Mouse (Mus musculus) monocyte, adult 2 months (primary cell): ENCODE measurements around the gene Tsfm.

Source experiments
- DNase-seq, 2 experiments: peaks; one replicate each; pipeline ENCODE4 v3.0.0; 2022; ENCODE audit warnings: low spot score in 2 of 2, low read depth in 1 of 2

Tsfm gene

GRCm38 (mm10) chr10:126988513-126989165 is 42.0 kb downstream of the Tsfm start:
- no peak for DNase-seq

DNA sequence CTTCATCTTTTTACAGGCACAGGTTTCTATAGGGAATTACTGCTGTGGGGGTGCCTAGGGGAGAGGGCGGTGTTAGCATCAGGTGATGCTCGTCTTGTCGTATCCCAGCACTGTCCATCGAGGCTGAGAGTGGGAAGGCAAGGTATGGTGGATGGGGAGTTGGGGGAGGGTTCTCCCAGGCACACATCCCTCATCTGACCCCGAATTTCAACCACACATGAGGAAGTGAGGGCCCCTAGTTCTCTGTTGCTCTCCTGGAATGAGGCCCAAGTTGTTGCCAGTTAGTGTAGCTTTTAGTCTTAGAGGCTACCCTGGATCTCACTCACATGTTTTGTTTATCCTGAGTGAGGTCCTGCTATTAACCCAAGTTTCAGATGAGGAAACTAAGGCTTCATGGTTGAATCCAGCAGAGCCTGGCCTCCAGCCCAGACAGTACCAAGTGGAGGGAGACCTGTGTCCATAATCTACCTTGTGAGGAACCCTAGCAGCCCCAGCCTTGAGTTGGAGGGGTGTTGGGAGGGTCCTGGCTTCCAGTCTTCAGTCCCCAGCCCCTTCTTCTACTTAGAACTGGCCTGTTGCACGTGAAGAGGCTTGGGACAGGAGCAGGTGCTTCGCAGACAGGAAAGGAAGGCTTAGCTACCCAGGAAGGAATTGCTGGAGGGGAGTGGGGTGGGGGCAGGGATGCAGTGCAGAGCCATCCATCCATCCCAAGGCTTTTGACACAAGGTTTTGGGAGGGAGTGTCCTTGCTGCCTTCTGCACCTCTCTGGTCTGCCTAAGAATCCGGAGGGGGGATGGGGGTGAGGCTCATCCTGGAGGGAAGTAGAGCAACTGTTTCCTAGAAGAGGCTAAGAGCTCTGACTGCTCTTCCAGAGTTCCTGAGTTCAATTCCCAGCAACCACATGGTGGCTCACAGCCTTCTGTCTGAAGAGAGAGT is 43.2 kb downstream of the Tsfm start:
- DNase-seq = no peak

DNA sequence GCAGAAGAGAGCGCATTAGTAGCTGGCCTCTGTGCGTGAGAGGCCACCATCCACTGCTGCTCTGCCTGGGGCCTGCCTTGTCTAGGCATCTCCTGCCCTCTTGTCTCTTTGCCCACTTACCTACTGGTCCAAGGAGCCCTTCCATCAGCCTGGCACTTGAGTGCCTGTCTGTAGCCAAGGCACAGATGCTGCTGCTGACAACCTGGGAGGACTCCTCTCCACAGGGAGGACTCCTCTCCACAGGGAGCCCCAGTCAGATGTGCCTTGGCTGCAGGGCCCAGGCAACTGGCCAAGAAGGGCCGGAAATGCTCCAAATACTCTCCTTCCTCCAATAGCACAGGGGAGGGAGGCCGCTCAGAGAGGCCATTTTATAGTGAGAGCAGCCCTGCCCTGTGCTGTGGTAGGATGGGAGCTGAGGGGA is 44.1 kb downstream of the Tsfm start:
- DNase-seq = no peak

GRCm38 (mm10) chr10:126985579-126985978 is 45.1 kb downstream of the Tsfm start:
- no peak for DNase-seq

GRCm38 (mm10) chr10:126985127-126985526 is 45.5 kb downstream of the Tsfm start:
- no peak for DNase-seq

DNA sequence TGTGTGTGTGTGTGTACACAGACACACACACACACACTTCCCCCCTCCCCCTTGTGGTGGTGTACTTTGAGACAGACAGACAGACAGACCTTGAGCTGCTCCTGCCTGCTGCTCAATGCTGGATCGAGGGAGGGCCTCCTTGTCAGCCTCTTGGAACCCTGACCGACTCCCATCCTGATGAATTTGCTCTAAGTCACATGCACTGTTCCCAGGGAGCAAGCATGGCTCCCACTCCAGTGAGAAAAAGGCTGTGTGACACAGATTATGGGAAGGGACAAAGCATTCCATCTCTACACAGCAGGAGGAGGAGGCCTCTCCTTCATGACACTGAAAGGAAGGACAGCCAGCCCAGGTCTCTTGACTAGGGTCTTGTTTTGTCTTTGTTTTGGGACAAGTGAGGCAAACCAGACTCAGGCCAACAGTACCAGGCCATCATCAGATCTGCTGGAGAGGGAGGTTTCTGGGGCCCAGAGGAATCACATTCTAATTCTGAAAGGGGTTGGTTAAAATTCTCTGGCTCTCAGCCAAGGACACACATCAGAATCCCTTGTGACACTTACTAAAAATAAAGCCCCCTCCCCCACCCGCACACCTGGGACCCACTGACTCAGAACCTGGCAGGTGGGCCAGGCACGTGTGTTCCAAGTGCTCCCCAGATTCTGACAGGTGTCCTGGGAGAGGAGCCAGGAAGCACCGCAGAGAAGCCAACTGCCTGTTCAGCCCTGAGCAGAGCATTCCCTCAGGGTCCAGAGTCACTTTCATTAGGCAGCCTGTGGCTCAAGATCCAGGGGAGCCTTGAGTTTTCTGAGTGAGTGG is 46.2 kb downstream of the Tsfm start:
- no peak for DNase-seq

DNA sequence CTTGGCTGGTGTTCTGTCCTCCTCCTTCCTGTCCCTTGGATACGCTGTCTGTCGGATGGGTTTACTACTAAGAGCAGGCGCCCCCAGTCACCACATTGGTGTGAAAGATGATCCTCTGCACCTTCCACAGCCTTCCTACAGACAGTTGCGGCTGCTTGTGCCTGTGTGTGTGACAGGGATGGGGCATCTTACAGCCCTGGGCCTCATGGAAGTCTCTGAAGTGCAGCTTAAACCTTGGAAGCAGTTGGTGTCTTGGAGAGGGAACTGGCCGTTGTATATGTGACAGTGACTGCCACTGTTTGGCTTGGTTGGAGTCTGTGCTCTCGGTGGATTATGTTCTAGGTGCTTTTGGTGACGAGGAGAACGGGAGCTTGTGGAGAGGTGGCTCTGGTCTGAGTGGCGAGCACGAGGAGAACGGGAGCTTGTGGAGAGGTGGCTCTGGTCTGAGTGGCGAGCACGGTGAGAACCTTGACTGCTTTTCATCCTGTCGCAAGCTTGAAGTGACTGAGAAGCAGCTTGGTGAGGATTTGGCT is 47.4 kb downstream of the Tsfm start:
- DNase-seq = no peak

- no peak for DNase-seq
Measured at GRCm38 (mm10) chr10:126981746-126982145, 48.9 kb downstream of the Tsfm start.

GRCm38 (mm10) chr10:126980933-126981530 is 49.6 kb downstream of the Tsfm start:
- DNase-seq = no peak

GRCm38 (mm10) chr10:126980221-126980932 is 50.3 kb downstream of the Tsfm start:
- DNase-seq = no peak

GRCm38 (mm10) chr10:126979636-126980151 is 50.9 kb downstream of the Tsfm start:
- no peak for DNase-seq

DNA sequence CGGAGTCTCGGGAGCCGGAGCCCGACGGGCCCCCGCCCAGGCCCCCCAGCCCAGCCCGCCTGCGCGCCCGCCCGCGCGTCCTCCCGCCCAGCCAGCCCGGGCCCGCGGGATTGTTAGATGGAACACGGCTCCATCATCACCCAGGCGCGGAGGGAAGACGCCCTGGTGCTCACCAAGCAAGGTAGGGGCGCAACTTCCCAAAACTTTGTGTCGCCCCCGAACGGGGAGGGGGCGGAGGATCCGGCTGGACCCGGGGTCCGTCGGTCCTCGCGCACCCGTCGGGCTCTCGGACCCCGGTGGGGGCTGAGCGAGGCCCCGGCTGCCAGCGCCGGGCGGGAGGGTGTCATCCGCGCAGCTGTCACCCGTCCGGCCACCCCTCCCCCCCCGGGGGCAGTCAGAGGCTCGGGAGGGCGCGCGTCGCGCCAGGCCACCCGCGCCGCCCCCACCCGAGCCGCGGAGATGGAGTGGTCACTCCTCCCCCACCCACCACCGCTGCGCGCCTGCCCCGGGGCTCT is 51.5 kb downstream of the Tsfm start:
- no peak for DNase-seq

DNA sequence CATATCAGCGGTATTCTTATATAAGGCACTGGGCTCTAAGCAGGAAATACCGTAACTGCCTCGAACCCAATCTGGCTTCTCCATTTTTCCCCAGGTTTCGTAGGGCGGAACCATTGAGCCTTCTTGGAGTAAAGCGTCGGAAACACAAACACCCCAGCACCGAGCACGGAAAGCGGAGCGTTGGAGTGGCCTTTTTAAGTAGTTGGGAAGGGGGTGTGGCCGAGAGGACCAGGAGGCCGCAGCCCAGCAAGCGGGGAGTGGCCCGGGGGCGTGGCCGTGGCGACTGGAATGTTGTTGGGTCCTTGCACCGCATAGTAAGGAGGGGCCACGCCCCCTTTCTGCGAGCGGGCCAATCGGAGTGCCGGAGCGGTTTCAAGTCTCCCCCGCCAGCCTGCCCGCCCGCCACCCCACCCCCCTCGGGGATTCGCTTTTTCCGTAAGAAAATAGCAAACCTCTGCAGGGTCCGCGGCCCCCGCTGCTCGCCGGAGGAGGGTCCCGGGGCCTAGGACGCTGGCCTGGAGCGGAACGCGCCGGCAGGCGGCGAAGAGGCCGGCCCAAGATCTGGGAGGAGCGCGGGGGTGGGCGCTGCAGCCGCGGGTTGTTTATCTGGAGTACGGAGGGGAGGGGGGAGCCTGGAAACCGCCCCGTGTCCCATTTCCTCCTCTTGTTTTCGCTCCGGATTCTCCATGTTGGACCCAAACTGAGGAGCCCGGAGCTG is 52.2 kb downstream of the Tsfm start, which contains the start of gene Ctdsp2:
TSS of gene Ctdsp2 (plus strand) at position 441 of the 718 bp plus-strand sequence.
- peak; percentile 89 for DNase-seq

GRCm38 (mm10) chr10:126977076-126977475 is 53.6 kb downstream of the Tsfm start:
- DNase-seq = no peak

- DNase-seq = no peak
Measured at GRCm38 (mm10) chr10:126975706-126976105, 54.9 kb downstream of the Tsfm start.

GRCm38 (mm10) chr10:126972988-126973387 is 57.7 kb downstream of the Tsfm start:
- DNase-seq = no peak

DNA sequence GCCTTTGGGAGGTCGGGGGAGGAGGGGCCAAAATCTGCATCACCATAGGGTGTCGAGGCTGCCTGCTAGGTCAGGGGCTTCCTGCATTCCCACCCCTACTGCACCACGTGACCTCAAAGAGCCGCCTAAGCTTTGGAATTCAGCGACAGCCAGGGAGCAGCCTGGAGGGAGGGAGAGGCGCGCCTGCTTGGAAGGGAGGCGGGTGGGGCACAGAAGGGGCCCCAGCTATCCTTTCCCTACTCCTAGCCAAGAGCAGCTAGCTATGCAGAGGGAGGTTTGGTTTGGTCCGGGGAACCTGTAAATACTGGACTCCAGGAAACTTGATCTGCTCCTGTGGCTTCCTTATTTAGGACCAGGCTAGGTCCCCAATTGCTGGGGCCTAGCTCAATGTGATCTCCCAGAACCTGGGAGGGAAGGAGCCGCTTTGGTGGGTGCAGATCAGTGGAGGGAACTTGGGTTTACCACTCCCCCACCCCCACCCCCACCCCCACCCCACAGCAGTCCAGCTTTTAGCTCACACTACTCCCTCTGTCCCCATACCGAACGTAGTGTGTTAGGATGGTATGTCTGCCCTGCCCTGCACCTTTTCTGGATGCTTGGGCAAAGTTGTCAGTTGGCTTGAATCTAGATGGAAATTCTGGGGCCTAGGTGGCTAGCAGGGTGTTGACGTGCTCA is 58.5 kb downstream of the Tsfm start:
- no peak for DNase-seq

DNA sequence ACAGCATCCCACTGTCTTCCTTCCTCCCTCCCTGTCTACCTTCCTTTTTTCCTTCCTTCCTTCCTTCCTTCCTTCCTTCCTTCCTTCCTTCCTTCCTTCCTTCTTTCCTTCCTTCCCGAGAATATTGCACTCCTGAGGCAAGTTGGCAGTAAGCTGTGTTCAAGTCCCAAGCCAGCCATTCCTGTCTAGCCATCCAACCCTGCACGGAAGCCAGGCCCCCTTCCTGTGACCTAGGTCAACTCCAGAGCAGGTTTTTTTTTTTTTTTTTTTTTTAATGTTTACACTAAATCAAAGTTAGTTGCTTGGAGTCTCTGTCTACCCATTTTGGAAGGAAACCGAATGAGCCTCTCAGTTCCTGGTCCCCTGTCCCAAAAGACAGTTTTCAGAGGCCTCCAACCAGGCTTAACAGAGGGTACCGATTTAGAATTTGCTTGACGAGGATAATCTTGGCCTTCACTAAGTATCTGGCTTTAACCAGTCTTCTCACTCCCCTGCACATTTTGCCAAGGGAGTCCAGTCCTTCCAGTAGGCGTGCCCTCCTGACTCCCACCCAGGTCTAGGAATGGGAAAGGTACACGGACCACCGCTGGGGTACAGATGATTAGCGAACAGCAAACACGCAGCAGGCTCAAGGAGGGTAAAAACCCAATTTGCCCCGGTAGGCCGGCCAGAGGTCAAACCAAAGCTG is 59.1 kb downstream of the Tsfm start:
- no peak for DNase-seq
